Mouse (Mus musculus) forebrain, embryonic 14.5 days (tissue): ENCODE results near the gene Sult2b1. TPM values are rescaled to one million over a fixed set of nuclear protein-coding genes. Genes with fewer than 3 reads are reported as not detected.
A peak's percentile ranks its signal among the peaks of the same experiment; 100 is the strongest.

Source experiments
- ATAC-seq: fragments of 200-750 bp; cut with Nextera tagmentation; 2 replicates; pipeline ENCODE4 v1.8.0; 2017; ENCODE audit warnings: mild to moderate bottlenecking, moderate library complexity
- DNase-seq: peaks from one replicate; pipeline ENCODE4 v3.0.0-alpha.2; 2015; ENCODE audit warnings: low spot score
- H3K27ac ChIP-seq: fragments of 300-500 bp; sonication (generic); 2 replicates; pipeline ENCODE4 v1.5.1; 2014; ENCODE audit warnings: low read depth, mild to moderate bottlenecking, control low read depth, low read length, moderate library complexity
- H3K27me3 ChIP-seq: fragments of 300-500 bp; sonication (generic); replicated peaks from 2 replicates; pipeline ENCODE4 v1.6.1; 2014; ENCODE audit warnings: low read length, control low read depth, mixed read lengths; ENCODE audit not compliant: control insufficient read depth, insufficient read depth
- H3K36me3 ChIP-seq: fragments of 300-500 bp; sonication (generic); 2 replicates; pipeline ENCODE4 v1.6.1; 2014; ENCODE audit warnings: low read length, control low read depth; ENCODE audit not compliant: control insufficient read depth, insufficient read depth
- H3K4me1 ChIP-seq: fragments of 300-500 bp; sonication (generic); 2 replicates; pipeline ENCODE4 v1.6.1; 2014; ENCODE audit warnings: antibody characterized with exemption, low read length, control low read depth; ENCODE audit not compliant: control insufficient read depth, insufficient read depth
- H3K4me2 ChIP-seq: fragments of 300-500 bp; sonication (generic); 2 replicates; pipeline ENCODE4 v1.6.1; 2014; ENCODE audit warnings: mild to moderate bottlenecking, control low read depth, low read length
- H3K4me3 ChIP-seq: fragments of 300-500 bp; sonication (generic); 2 replicates; pipeline ENCODE4 v1.5.1; 2014; ENCODE audit warnings: low read depth, low read length, control low read depth
- H3K9ac ChIP-seq: fragments of 300-500 bp; sonication (generic); 2 replicates; pipeline ENCODE4 v1.6.1; 2014; ENCODE audit warnings: mild to moderate bottlenecking, low read length, control low read depth, moderate library complexity
- H3K9me3 ChIP-seq: fragments of 300-500 bp; sonication (generic); replicated peaks from 2 replicates; pipeline ENCODE4 v1.6.1; 2016; ENCODE audit warnings: low read length, control low read depth, mixed read lengths; ENCODE audit not compliant: control insufficient read depth
- WGBS: fragments of 180-500 bp; shearing (Covaris S2); extraction: QIAGEN DNeasy Blood & Tissue Kit; methylation state at CpG from one replicate; pipeline ENCODE4 v1.1.7; 2014; 5-methylcytosine and 5-hydroxymethylcytosine counted together
- polyA plus RNA-seq: library from polyadenylated mRNA; unstranded; fragments of >200 nt; fragmentation: Nextera tagmentation; extraction: Ambion mirVana; gene quantifications from 2 replicates; pipeline ENCODE4 v1.2.1, GENCODE M21; 2014

Gene Sult2b1
- polyA plus RNA-seq, 1 experiment from 2014 or later: 4.0 TPM

GRCm38 (mm10) chr7:45710477-45711191 lies 73.8 kb downstream of the Sult2b1 start:
- WGBS: 95% methylated on average over 20 of the region's 20 CpGs
- Histone ChIP-seq H3K4me3 (no peak overlapping the region), H3K27ac (0 out of 2 replicates have a peak overlapping the region, but pooled peaks have one; percentile 75), H3K4me1 (peaks cover 43% of the 10 kb centered on the region), H3K27me3 (no peaks in the 10 kb centered on the region), H3K9me3 (no peaks in the 10 kb centered on the region), H3K36me3 (peaks cover 42% of the 10 kb centered on the region), H3K4me2 (no peak overlapping the region), H3K9ac (no peak overlapping the region)
- DNase-seq (no peak), ATAC-seq (no peak)

GRCm38 (mm10) chr7:45709677-45710355 lies 74.7 kb downstream of the Sult2b1 start:
- Histone ChIP-seq H3K27ac (peak overlapping the region; percentile 75), H3K9ac (0 out of 2 replicates have a peak overlapping the region, but pooled peaks have one; percentile 5), H3K9me3 (no peaks in the 10 kb centered on the region), H3K4me3 (no peak overlapping the region), H3K4me2 (peak overlapping the region; percentile 12; the same call in 1 of the 2 replicates), H3K4me1 (peaks cover 47% of the 10 kb centered on the region), H3K27me3 (no peaks in the 10 kb centered on the region), H3K36me3 (peaks cover 42% of the 10 kb centered on the region)
- ATAC-seq (no peak), DNase-seq (no peak)
- WGBS: 80% methylated on average over 14 of the region's 14 CpGs

- Histone ChIP-seq H3K4me1 (peaks cover 42% of the 10 kb centered on the region), H3K27me3 (no peaks in the 10 kb centered on the region), H3K9me3 (no peaks in the 10 kb centered on the region), H3K27ac (peak overlapping the region; percentile 75; the same call in 1 of the 2 replicates), H3K36me3 (peaks cover 42% of the 10 kb centered on the region), H3K9ac (peak overlapping the region; percentile 5; the same call in 1 of the 2 replicates), H3K4me2 (no peak overlapping the region; the same call in 1 of the 2 replicates), H3K4me3 (no peak overlapping the region)
- peak; percentile 75 for DNase-seq
- WGBS: 38% methylated on average over 6 of the region's 6 CpGs
- no peak for ATAC-seq
These were observed 75.4 kb downstream of the Sult2b1 start for GRCm38 (mm10) chr7:45709036-45709435.

GRCm38 (mm10) chr7:45708221-45708761 lies 76.2 kb downstream of the Sult2b1 start:
- DNase-seq: no peak
- ATAC-seq: no peak
- Histone ChIP-seq H3K36me3 (peaks cover 38% of the 10 kb centered on the region), H3K4me3 (no peak overlapping the region), H3K27me3 (no peaks in the 10 kb centered on the region), H3K4me1 (peaks cover 42% of the 10 kb centered on the region), H3K9ac (no peak overlapping the region), H3K4me2 (peak overlapping the region; percentile 98), H3K27ac (peak overlapping the region; percentile 50), H3K9me3 (no peaks in the 10 kb centered on the region)
- 64% methylated on average over 13 of the region's 13 CpGs for WGBS

GRCm38 (mm10) chr7:45707375-45707967 lies 77.0 kb downstream of the Sult2b1 start:
- Histone ChIP-seq H3K9me3 (no peaks in the 10 kb centered on the region), H3K27ac (peak overlapping the region; percentile 63; the same call in 1 of the 2 replicates), H3K4me1 (peaks cover 42% of the 10 kb centered on the region), H3K4me3 (peak overlapping the region; percentile 52), H3K27me3 (no peaks in the 10 kb centered on the region), H3K36me3 (peaks cover 30% of the 10 kb centered on the region), H3K4me2 (peak overlapping the region; percentile 98), H3K9ac (peak overlapping the region; percentile 75; the same call in 1 of the 2 replicates)
- DNase-seq: peak; percentile 87
- peak; percentile 4; the same call in 1 of the 2 replicates for ATAC-seq
- under 1% methylated on average over 27 of the region's 27 CpGs for WGBS

- DNase-seq (peak; percentile 82), ATAC-seq (peak; percentile 4; the same call in 1 of the 2 replicates)
- H3K4me1 ChIP-seq: peaks cover 42% of the 10 kb centered on the region
- WGBS: 0% methylated on average over 35 of the region's 45 CpGs
- H3K9me3 ChIP-seq: no peaks in the 10 kb centered on the region
- peak overlapping the region; percentile 52 for H3K4me3 ChIP-seq
- no peaks in the 10 kb centered on the region for H3K27me3 ChIP-seq
- H3K27ac ChIP-seq: peak overlapping the region; percentile 63; the same call in 1 of the 2 replicates
- H3K4me2 ChIP-seq: peak overlapping the region; percentile 98
- H3K36me3 ChIP-seq: peaks cover 23% of the 10 kb centered on the region
- peak overlapping the region; percentile 75 for H3K9ac ChIP-seq
These were observed 77.7 kb downstream of the Sult2b1 start for GRCm38 (mm10) chr7:45706721-45707241.

GRCm38 (mm10) chr7:45705873-45706281 lies 78.6 kb downstream of the Sult2b1 start:
- no peak overlapping the region; the same call in 1 of the 2 replicates for H3K27ac ChIP-seq
- H3K9ac ChIP-seq: peak overlapping the region; percentile 75
- DNase-seq: no peak
- peak overlapping the region; percentile 98 for H3K4me2 ChIP-seq
- no peak for ATAC-seq
- no peaks in the 10 kb centered on the region for H3K9me3 ChIP-seq
- no peaks in the 10 kb centered on the region for H3K27me3 ChIP-seq
- peaks cover 46% of the 10 kb centered on the region for H3K4me1 ChIP-seq
- H3K4me3 ChIP-seq: peak overlapping the region; percentile 52
- WGBS: 0% methylated on average over 7 of the region's 7 CpGs
- H3K36me3 ChIP-seq: peaks cover 14% of the 10 kb centered on the region

GRCm38 (mm10) chr7:45705443-45705864 lies 79.0 kb downstream of the Sult2b1 start:
- Histone ChIP-seq H3K9me3 (no peaks in the 10 kb centered on the region), H3K27me3 (no peaks in the 10 kb centered on the region), H3K9ac (peak overlapping the region; percentile 75), H3K4me1 (peaks cover 46% of the 10 kb centered on the region), H3K36me3 (peaks cover 10% of the 10 kb centered on the region), H3K4me3 (peak overlapping the region; percentile 52), H3K4me2 (peak overlapping the region; percentile 98), H3K27ac (peak overlapping the region; percentile 63)
- 0% methylated on average over 21 of the region's 21 CpGs for WGBS
- no peak for DNase-seq
- no peak for ATAC-seq
